Mouse (Mus musculus) urinary bladder, postnatal 14 days (tissue): ENCODE measurements around the gene Sdk1.

Source experiments
- DNase-seq: peaks from one replicate; pipeline ENCODE4 v3.0.0; 2021; ENCODE audit warnings: low spot score

Sdk1 gene

GRCm38 (mm10) chr5:141463417-141463816 lies 222.1 kb downstream of the Sdk1 start:
- no peak for DNase-seq

DNA sequence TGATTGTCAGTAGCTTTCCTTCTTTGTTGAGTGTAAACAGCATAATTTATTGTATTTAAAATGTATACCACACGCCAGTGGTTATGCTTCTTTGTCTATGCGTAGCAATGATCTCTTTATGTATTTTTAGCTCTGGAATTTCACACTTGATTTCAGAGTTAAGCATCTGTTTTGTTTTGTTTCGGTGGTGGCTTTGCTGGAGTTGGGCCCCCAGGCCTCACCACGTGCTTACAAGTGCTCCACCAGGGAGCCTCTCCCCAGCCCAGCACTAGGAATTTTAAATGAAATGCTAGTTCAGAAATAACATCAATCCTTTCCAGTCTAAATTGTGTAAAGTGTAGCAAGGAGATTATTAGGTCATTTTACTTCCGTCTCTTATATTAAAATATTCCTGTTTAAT lies 227.5 kb downstream of the Sdk1 start:
- DNase-seq, result no peak

DNA sequence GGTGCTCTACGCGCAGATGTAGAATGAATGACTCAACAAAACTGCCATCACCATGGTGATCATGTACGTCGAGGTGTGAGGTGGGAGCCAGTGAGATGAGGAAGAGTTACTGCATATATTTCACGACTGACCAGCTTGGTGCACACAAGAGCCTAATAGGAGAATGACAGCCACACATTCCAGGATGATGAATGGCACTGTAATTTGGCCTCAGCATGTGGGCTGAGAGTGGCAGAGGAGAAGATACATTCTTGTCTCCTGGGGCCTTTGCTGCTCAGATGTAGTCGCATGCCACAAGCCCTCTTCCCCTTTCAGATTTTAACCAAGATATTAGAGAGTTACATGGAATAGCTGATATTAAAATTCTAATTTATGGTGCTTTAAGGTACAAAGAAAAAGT lies 264.0 kb downstream of the Sdk1 start:
- no peak for DNase-seq

DNA sequence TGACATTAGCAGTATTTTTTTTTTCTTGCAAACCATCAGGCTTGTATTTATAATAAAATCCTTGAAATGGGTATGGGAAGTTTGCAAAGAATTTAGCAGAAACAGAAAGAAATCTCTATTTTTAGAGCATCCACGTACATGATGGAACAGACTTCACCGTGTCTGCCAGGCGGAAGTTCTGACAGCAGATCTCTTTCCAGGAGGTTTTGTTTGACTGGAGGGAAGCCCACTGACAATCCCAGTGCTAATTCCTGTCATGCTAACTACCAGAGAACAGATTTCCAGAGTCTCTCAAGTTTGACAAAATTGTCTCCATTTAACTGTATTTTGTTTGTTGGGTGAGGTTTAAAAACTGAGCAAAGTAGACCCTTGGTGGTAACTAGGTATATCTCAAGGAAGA lies 265.1 kb downstream of the Sdk1 start:
- DNase-seq, result no peak

DNA sequence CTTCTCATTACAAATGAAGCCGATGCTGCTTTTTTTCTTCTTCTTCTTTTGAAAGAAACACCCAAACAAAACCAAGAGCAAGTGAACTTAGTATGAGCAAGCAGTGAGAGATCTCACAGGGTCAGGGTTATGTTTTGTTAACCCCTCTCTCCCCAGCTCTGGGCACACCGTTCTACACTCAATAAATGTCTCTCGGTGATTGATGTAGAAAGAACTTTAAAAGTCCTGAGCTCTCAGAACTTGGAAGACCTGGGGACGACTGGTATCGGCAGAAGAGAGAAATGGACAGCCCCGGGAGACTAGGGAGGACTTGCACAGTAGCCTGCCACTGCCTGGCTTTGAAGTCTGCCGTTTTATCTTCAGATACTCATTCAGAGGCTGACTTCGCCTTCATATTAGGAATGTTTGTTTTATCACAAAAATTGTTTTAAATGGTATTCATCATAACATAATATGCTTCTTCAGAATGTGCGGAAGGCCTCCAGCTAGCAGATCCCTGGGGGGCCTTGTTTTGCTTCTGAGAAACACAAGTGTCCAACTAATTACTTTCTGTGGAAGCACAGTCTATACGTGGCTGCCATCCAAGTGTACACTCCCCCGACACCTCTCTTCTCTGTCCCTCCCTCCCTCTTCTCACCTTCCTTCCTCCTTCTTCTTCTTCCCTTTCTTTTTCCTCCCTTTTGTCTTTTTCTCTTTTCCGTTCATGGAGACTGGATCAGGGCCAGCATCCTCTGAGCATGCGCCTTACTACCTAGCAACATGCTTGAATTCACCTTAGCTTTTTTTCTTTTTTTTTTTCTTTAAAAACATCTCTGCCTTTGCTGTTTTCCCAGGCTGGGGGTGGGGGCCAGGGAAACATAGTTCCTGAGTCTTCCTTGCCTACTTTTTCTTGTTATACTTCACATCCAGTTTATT lies 283.8 kb downstream of the Sdk1 start:
- DNase-seq, result no peak

DNA sequence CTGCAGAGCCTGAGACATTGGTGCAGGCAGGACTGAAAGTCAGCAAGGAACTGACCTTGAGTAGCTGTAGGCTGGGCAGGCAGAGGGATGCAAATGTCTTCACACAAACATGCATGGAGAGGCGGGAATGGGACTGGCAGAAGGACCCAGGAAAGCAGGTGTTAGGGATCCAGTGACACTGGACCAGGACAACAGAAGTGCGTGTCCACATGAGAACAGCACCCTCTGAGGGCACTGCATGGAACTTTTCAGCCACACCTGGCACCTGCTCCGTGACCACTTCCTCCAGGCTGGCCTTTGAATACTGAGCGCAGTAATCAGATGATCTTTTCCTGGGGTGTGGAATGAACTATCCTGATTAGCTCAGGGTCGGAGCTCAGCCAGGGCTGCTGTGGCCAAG lies 298.9 kb downstream of the Sdk1 start:
- no peak for DNase-seq

DNA sequence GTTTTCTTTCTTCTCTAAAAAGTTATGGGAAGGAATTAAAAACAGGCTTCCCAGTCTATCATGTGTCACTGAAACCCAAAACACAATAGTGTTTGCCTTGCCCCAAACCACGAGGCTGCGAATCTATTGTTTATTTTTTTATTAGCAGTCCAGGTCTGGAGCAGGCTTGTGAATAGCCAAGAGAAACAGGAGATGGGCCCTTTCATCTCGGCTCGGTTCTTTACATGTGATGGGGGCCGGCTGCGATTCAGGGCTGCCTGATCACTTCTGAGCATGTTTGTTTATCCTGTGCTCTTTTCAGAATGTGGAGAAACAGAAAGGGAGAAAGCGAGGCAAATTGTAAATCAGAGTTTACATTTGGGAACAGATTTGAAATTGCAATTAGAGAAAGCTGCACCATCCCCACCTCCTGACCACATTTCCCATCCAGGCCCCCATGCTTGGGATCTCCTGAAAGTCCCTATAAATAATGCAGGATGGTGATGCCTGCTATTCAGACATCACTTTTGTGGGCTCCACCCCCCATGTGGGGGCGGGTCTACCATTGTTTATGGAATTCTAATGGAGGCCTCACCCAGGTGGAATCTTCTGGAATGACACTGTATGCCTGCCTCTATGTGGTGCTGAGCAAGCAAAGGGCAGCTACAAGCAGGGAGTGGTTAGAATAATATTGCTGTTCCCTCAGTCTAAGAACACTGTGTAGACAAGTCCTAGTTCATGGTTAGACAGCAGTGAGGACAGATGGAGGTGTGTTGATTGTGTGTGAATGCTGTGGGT lies 301.8 kb downstream of the Sdk1 start:
- no peak for DNase-seq

DNA sequence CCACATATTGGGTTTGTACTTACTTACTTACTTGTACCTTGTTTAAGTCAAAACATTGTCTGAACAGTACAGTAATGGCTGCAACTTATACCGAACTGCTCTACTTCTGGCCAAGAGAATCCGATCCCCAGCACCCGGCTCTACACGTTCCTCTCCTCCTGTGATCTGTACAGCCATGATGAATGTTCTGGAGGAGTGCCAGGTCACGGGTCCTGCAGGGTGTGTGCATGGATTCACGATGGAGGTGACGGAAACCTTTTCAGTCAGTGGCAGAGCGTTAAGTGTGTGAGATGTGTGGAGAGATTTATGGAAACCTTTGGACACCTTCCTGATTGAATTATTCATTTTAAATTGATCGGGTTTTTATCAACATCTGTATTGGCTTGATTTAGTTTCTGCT lies 312.2 kb downstream of the Sdk1 start:
- no peak for DNase-seq

- DNase-seq, result no peak
Measured at GRCm38 (mm10) chr5:141558731-141559130, 317.4 kb downstream of the Sdk1 start.

DNA sequence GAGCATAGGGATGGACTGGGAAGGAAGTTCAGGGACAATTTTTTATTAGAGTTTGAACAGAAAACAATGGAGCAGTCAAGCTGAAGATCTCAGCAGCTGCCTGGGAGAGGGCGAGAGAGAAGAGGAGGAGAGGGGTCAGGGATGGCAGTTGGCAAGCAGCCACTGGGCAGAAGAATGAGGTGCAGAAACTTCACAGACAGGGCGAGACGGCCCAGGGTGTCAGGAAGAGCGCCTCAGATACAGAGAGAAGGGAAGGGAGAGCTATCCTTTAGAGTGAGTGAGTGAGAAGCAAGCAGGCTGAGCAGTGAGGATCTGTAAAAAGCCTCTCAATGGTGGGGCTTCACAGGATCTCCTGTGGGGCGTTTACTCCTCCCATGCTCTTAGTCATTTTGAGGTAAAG lies 319.0 kb downstream of the Sdk1 start:
- no peak for DNase-seq

GRCm38 (mm10) chr5:141561989-141562560 lies 320.8 kb downstream of the Sdk1 start:
- no peak for DNase-seq

GRCm38 (mm10) chr5:141564197-141564596 lies 322.9 kb downstream of the Sdk1 start:
- DNase-seq, result no peak

DNA sequence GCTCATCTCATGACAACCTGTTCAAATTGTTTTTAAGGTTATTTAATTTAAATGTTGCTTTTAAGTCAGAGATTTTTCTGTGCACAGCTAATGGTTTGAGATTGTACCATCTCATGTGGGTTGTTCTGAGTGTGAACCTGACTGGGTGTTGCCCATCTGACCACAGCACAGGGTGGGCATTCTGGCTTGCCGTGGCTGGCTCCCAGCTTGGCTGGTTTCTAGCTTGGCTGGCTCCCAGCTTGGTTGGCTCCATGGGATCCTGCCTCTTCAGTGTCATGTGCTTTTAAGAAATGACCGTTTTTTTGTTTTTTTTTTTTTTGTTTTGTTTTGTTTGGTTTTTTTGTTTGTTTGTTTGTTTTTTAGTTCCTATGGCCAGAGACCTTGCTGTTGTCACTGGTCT lies 326.8 kb downstream of the Sdk1 start:
- no peak for DNase-seq

GRCm38 (mm10) chr5:141570442-141570841 lies 329.2 kb downstream of the Sdk1 start:
- DNase-seq, result no peak

DNA sequence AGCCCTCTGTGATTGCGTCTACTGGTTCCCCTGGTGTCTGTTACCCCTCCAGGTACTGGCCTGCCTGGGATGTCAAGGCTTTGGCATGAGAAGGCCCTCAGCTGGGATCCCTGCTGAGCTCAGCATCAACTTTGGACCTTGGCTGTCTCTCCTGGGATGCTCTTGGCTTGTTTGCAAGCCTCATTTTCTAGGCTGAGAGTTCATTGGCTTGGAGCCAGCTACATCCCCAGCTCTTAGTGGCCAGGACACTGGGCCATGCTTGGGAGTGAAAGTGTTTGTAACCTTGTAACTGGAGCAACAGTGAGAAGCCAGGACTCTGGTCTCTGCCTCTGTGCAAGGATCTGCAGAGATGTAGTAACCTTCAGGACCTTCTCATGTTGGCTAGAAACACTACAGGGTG lies 333.0 kb downstream of the Sdk1 start:
- peak; percentile 38 for DNase-seq

GRCm38 (mm10) chr5:141591246-141591645 lies 350.0 kb downstream of the Sdk1 start:
- DNase-seq, result no peak

- DNase-seq, result no peak
Measured at GRCm38 (mm10) chr5:141612721-141613120, 371.4 kb downstream of the Sdk1 start.

GRCm38 (mm10) chr5:141615763-141616162 lies 374.5 kb downstream of the Sdk1 start:
- DNase-seq, result no peak

DNA sequence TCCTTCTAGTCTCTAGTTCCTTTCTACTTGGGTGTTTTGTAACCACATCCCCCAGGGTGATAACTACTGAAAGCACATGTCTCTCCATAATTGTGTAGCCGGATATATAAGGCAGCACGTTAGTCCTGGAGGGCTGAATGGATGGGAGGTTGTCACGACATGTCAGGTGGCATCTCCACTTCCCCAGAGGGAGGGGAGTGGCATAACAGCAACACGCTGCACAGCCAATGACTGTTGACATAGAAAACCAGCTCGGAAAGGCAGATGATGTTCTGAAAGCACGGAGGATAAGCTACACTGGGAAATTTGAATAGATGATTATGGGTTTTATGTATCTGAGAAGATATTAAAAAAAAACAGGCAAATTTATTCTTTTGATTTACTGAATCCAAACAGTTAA lies 376.4 kb downstream of the Sdk1 start:
- DNase-seq, result no peak

GRCm38 (mm10) chr5:141625401-141625800 lies 384.1 kb downstream of the Sdk1 start:
- no peak for DNase-seq

GRCm38 (mm10) chr5:141631641-141632040 lies 390.4 kb downstream of the Sdk1 start:
- no peak for DNase-seq

- DNase-seq, result no peak
Measured at GRCm38 (mm10) chr5:141633271-141633670, 392.0 kb downstream of the Sdk1 start.

- no peak for DNase-seq
Measured at GRCm38 (mm10) chr5:141636406-141636805, 395.1 kb downstream of the Sdk1 start.
